Mouse (Mus musculus): ENCODE measurements around the gene Gm21719. TPM values are rescaled to one million over a fixed set of nuclear protein-coding genes. Genes with fewer than 3 reads are reported as not detected.
"Not testable (repeated sequence)": the region's sequence is repeated elsewhere in the genome, so short reads cannot be mapped to it uniquely, and the experiment has no call there.

Gene Gm21719
- polyA plus RNA-seq (2012; ENCODE audit: insufficient read depth, insufficient read length, low replicate concordance, missing spikeins) = not detected in 2 replicates

DNA sequence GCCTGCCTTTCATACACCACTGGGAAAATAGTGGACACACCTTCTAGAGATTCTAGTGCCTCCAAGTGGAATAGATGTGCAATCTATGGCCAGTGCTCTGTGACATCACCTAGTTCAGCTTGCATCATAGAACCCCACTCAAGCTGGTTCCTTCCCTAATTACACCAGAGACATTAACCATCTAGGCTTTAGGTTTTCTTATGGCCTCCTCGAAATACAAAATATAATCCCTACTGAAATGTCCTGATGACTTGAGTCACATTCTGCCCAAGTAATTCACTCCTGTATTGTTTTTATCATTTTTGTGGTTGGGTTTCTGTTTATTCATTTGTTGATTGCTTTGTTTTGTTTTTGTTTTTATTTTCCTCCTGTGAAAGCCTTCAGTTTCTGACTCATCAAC lies at the start of gene Gm21719:
TSS of gene Gm21719 (minus strand) at position 101 of the 400 bp plus-strand sequence.
- not testable (repeated sequence) for H3K4me1 ChIP-seq (ENCODE audit: control insufficient read depth, insufficient read depth, low read length); H3K4me3 ChIP-seq (ENCODE audit: insufficient read depth, low read depth, low read length); H3K27ac ChIP-seq (ENCODE audit: insufficient read depth, low read depth, low read length)
- WGBS = 31% methylated on average over 1 of the region's 1 CpGs

Other genes starting within 250 kb of the Gm21719 start
- gene Gm28919, start 99.3 kb downstream of the Gm21719 start, polyA plus RNA-seq (2012; ENCODE audit: insufficient read depth, insufficient read length, low replicate concordance, missing spikeins) = not detected in 2 replicates
- not detected in 2 replicates for gene Gm20830, start 235.4 kb upstream of the Gm21719 start, polyA plus RNA-seq (2012; ENCODE audit: insufficient read depth, insufficient read length, low replicate concordance, missing spikeins)